Mouse (Mus musculus): ENCODE data around the gene Dgkh.

DNA sequence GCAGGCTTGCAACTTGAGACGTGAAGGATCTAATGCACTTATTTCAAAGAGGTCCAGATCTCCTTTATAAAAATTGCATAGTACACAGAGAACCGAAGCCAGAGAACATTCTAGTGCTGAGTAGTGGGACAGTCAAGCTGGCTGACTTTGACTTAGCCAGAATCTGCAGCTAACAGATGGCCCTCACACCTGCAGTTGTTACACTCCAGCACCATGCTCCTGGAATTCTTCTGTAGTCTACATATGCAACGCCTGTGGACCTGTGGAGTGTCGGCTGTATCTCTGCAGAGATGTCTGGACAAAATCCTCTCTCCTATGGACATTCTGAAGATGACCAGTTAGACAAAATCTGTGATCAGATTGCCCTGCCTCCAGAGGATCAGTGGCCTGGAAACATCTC, 28.6 kb downstream of the Dgkh start:
- no peak for TF ChIP-seq CTCF (IDR thresholded peaks at IDR 0.05; ENCODE audit: low read depth, low read length)
- TF ChIP-seq POLR2A (IDR thresholded peaks at IDR 0.05; ENCODE audit: borderline replicate concordance, low read depth, low read length) = no peak
